Mouse (Mus musculus): ENCODE measurements around the gene Fjx1. TPM values are rescaled to one million over a fixed set of nuclear protein-coding genes. Genes with fewer than 3 reads are reported as not detected.

Gene Fjx1
- polyA plus RNA-seq, 1 experiment from 2014 or later = 13.7 TPM

DNA sequence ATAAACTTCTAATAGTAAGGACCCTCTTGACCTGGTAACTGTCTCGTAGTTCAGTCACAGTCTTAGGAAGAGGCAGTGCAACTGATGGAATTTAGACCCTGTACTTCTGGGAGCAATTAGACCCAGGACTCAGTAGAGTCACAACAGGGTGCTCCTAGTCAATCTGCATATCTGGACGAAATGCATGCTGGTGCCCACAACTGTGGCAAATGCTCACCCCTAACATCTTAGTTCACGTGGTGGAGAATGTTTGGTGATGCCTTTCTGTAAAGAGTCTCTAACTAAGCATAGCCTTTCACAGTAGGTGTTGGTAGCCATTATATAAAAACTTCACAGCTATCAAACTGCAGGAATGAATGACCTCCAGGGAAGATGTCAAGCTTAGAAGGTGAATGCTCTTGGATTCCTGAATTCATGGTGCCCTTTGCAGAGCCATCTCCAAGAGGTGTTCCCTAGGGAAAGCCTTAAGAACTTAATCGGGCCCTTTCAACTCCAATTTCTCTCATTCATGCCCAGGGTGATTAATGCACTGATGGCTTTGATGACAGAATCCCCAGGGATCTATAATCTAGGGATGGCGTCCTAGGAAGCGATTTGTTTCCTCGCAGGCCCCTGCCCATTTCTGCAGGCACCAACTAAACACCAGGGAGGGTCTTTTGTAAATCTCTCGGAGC lies 14.8 kb downstream of the Fjx1 start:
- Histone ChIP-seq H3K4me1 (ENCODE audit: control insufficient read depth, insufficient read depth, low read length) (no peaks in the 10 kb centered on the region), H3K27ac (replicated peaks; ENCODE audit: low read depth, low read length) (no peak overlapping the region), H3K36me3 (ENCODE audit: control insufficient read depth, insufficient read depth, low read length) (no peaks in the 10 kb centered on the region), H3K9ac (ENCODE audit: low read length) (no peak overlapping the region), H3K4me3 (ENCODE audit: low read depth, low read length) (no peak overlapping the region), H3K9me3 (ENCODE audit: control insufficient read depth, low read length) (no peaks in the 10 kb centered on the region), H3K27me3 (ENCODE audit: control insufficient read depth, insufficient read depth, low read length) (no peaks in the 10 kb centered on the region), H3K4me2 (ENCODE audit: low read depth, severe bottlenecking) (no peak overlapping the region)
- no peak for DNase-seq (ENCODE audit: low spot score)
- 44% methylated on average over 8 of the region's 8 CpGs for WGBS
- no peak for ATAC-seq (ENCODE audit: insufficient number of reproducible peaks, low FRiP score, low TSS enrichment, low read depth)

GRCm38 (mm10) chr2:102433879-102434278 lies 18.4 kb downstream of the Fjx1 start:
- H3K27me3 ChIP-seq (ENCODE audit: control insufficient read depth, insufficient read depth, low read length) = no peaks in the 10 kb centered on the region
- WGBS = 91% methylated on average over 1 of the region's 1 CpGs
- DNase-seq (ENCODE audit: low spot score) = no peak
- no peaks in the 10 kb centered on the region for H3K36me3 ChIP-seq (ENCODE audit: control insufficient read depth, insufficient read depth, low read length)
- no peak for ATAC-seq (ENCODE audit: insufficient number of reproducible peaks, low FRiP score, low TSS enrichment, low read depth)
- H3K27ac ChIP-seq (replicated peaks; ENCODE audit: low read depth, low read length) = no peak overlapping the region
- H3K4me2 ChIP-seq (ENCODE audit: low read depth, severe bottlenecking) = no peak overlapping the region
- no peak overlapping the region for H3K9ac ChIP-seq (ENCODE audit: low read length)
- no peak overlapping the region for H3K4me3 ChIP-seq (ENCODE audit: low read depth, low read length)
- H3K4me1 ChIP-seq (ENCODE audit: control insufficient read depth, insufficient read depth, low read length) = no peaks in the 10 kb centered on the region
- no peaks in the 10 kb centered on the region for H3K9me3 ChIP-seq (ENCODE audit: control insufficient read depth, low read length)

GRCm38 (mm10) chr2:102431084-102431483 lies 21.2 kb downstream of the Fjx1 start:
- DNase-seq (ENCODE audit: low spot score) (no peak), ATAC-seq (ENCODE audit: insufficient number of reproducible peaks, low FRiP score, low TSS enrichment, low read depth) (no peak)
- H3K36me3 ChIP-seq (ENCODE audit: control insufficient read depth, insufficient read depth, low read length) = no peaks in the 10 kb centered on the region
- H3K9ac ChIP-seq (ENCODE audit: low read length) = no peak overlapping the region
- WGBS = 50% methylated on average over 4 of the region's 4 CpGs
- H3K4me3 ChIP-seq (ENCODE audit: low read depth, low read length) = no peak overlapping the region
- no peaks in the 10 kb centered on the region for H3K9me3 ChIP-seq (ENCODE audit: control insufficient read depth, low read length)
- H3K4me1 ChIP-seq (ENCODE audit: control insufficient read depth, insufficient read depth, low read length) = no peaks in the 10 kb centered on the region
- H3K27ac ChIP-seq (replicated peaks; ENCODE audit: low read depth, low read length) = no peak overlapping the region
- no peak overlapping the region for H3K4me2 ChIP-seq (ENCODE audit: low read depth, severe bottlenecking)
- no peaks in the 10 kb centered on the region for H3K27me3 ChIP-seq (ENCODE audit: control insufficient read depth, insufficient read depth, low read length)

- H3K9me3 ChIP-seq (ENCODE audit: control insufficient read depth, low read length) = no peaks in the 10 kb centered on the region
- no peak overlapping the region for H3K9ac ChIP-seq (ENCODE audit: low read length)
- no peak for DNase-seq (ENCODE audit: low spot score)
- H3K27ac ChIP-seq (replicated peaks; ENCODE audit: low read depth, low read length) = no peak overlapping the region
- no peaks in the 10 kb centered on the region for H3K36me3 ChIP-seq (ENCODE audit: control insufficient read depth, insufficient read depth, low read length)
- H3K4me1 ChIP-seq (ENCODE audit: control insufficient read depth, insufficient read depth, low read length) = no peaks in the 10 kb centered on the region
- ATAC-seq (ENCODE audit: insufficient number of reproducible peaks, low FRiP score, low TSS enrichment, low read depth) = no peak
- no peak overlapping the region for H3K4me3 ChIP-seq (ENCODE audit: low read depth, low read length)
- H3K27me3 ChIP-seq (ENCODE audit: control insufficient read depth, insufficient read depth, low read length) = no peaks in the 10 kb centered on the region
- no peak overlapping the region for H3K4me2 ChIP-seq (ENCODE audit: low read depth, severe bottlenecking)
Measured at GRCm38 (mm10) chr2:102427974-102428373, 24.3 kb downstream of the Fjx1 start.

DNA sequence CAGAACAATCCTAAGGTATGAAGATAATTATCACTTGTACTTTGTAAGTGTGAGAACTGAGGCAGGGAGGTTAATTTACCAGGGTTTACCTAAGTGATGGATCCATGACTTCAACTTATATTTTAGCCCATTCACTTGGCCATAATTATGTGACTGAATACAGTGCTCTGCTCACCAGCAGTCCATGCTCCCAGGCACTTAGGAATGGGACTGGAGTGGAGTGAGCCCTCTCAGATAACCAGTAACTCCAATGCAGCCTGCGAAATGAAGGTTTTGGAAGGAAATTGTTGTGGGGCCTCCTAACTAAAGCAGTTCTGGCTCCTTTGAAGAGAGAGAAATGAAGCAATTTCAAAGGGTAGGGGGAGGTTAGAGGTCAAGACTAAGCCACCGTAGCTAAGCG lies 25.9 kb downstream of the Fjx1 start:
- WGBS = 12% methylated on average over 3 of the region's 3 CpGs
- Histone ChIP-seq H3K4me1 (ENCODE audit: control insufficient read depth, insufficient read depth, low read length) (no peaks in the 10 kb centered on the region), H3K27me3 (ENCODE audit: control insufficient read depth, insufficient read depth, low read length) (no peaks in the 10 kb centered on the region), H3K9ac (ENCODE audit: low read length) (no peak overlapping the region), H3K4me2 (ENCODE audit: low read depth, severe bottlenecking) (no peak overlapping the region), H3K9me3 (ENCODE audit: control insufficient read depth, low read length) (no peaks in the 10 kb centered on the region), H3K36me3 (ENCODE audit: control insufficient read depth, insufficient read depth, low read length) (no peaks in the 10 kb centered on the region), H3K4me3 (ENCODE audit: low read depth, low read length) (no peak overlapping the region), H3K27ac (replicated peaks; ENCODE audit: low read depth, low read length) (no peak overlapping the region)
- ATAC-seq (ENCODE audit: insufficient number of reproducible peaks, low FRiP score, low TSS enrichment, low read depth) (no peak), DNase-seq (ENCODE audit: low spot score) (no peak)

DNA sequence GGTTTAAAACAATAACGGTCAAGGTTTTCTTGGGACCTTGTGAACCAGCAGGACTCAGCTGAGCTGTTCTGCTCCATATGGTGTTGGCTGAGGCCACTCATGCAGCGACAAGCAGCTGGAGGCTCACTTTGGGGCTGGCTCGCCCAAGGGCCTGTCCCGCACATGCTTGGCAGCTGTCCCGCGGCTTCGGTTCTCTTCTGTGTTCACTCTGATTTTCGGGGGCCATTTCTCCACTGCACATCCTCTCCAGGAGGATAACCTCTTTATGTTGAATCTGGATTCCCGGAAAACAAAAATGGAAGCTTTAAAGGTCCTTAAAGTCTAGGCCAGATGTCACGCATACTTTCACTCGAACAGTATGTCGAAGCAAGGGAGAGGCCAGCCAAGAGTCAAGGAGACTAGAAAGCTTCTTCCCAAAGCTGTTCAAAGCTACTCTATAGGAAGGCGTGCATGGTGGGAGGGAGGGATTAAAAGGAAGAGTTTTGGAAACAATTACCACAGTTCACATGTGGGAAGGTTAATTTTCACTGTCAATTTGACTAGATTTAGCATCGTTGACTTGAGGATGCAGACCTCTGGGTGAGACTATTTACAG lies 36.1 kb downstream of the Fjx1 start:
- WGBS = 88% methylated on average over 14 of the region's 14 CpGs
- Histone ChIP-seq H3K27me3 (ENCODE audit: control insufficient read depth, insufficient read depth, low read length) (no peaks in the 10 kb centered on the region), H3K4me2 (ENCODE audit: low read depth, severe bottlenecking) (no peak overlapping the region), H3K36me3 (ENCODE audit: control insufficient read depth, insufficient read depth, low read length) (no peaks in the 10 kb centered on the region), H3K4me3 (ENCODE audit: low read depth, low read length) (no peak overlapping the region), H3K4me1 (ENCODE audit: control insufficient read depth, insufficient read depth, low read length) (no peaks in the 10 kb centered on the region), H3K9ac (ENCODE audit: low read length) (no peak overlapping the region), H3K9me3 (ENCODE audit: control insufficient read depth, low read length) (no peaks in the 10 kb centered on the region), H3K27ac (replicated peaks; ENCODE audit: low read depth, low read length) (no peak overlapping the region)
- DNase-seq (ENCODE audit: low spot score) (no peak), ATAC-seq (ENCODE audit: insufficient number of reproducible peaks, low FRiP score, low TSS enrichment, low read depth) (no peak)

DNA sequence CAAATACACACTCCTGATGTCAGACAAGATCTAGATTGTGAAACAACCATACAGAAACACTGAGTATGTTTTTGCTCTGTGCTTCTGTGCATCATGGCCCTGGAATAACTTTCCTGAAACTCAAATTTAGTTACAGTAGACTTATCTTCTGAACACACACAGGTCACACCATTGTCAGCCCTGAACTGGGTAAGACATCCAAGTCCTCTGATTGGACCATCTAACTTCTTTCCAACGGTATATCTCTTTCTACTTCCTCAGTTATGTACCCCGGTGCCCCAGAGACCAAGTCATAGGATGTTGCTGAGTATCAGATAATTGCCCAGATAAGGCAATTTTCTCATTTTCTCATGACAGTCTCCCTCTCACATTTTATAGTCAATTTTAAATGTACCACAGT lies 39.6 kb downstream of the Fjx1 start:
- no peak for ATAC-seq (ENCODE audit: insufficient number of reproducible peaks, low FRiP score, low TSS enrichment, low read depth)
- H3K4me1 ChIP-seq (ENCODE audit: control insufficient read depth, insufficient read depth, low read length) = 0 out of 2 replicates have a peak, but pooled peaks cover 3% of the 10 kb centered on the region
- H3K36me3 ChIP-seq (ENCODE audit: control insufficient read depth, insufficient read depth, low read length) = no peaks in the 10 kb centered on the region
- no peak overlapping the region for H3K9ac ChIP-seq (ENCODE audit: low read length)
- H3K4me3 ChIP-seq (ENCODE audit: low read depth, low read length) = no peak overlapping the region
- DNase-seq (ENCODE audit: low spot score) = peak; percentile 6
- no peak overlapping the region for H3K27ac ChIP-seq (replicated peaks; ENCODE audit: low read depth, low read length)
- no peak overlapping the region for H3K4me2 ChIP-seq (ENCODE audit: low read depth, severe bottlenecking)
- H3K9me3 ChIP-seq (ENCODE audit: control insufficient read depth, low read length) = no peaks in the 10 kb centered on the region
- WGBS = 95% methylated on average over 2 of the region's 2 CpGs
- no peaks in the 10 kb centered on the region for H3K27me3 ChIP-seq (ENCODE audit: control insufficient read depth, insufficient read depth, low read length)

DNA sequence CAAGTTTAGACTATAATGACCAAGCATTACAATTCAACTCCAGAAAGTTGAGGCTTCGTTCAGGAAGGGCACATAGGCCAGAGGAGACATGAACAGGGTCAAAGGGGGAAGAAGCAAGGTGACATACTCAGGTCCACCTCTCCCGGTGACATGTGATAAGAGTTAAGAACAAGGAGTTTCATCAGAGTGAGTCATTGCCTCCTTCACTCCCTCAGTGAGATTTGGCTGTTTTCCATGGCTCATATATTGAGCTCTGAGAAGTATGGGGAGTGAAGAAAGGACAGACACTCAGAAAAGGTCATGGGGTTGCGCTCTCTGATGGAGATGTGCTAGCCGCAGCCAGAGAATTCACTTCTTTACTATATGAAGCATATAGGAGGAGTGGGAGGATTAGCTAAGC lies 41.7 kb downstream of the Fjx1 start:
- no peak overlapping the region for H3K4me2 ChIP-seq (ENCODE audit: low read depth, severe bottlenecking)
- H3K9ac ChIP-seq (ENCODE audit: low read length) = no peak overlapping the region
- DNase-seq (ENCODE audit: low spot score) = peak; percentile 18
- no peaks in the 10 kb centered on the region for H3K9me3 ChIP-seq (ENCODE audit: control insufficient read depth, low read length)
- no peaks in the 10 kb centered on the region for H3K27me3 ChIP-seq (ENCODE audit: control insufficient read depth, insufficient read depth, low read length)
- H3K4me1 ChIP-seq (ENCODE audit: control insufficient read depth, insufficient read depth, low read length) = 0 out of 2 replicates have a peak, but pooled peaks cover 5% of the 10 kb centered on the region
- H3K4me3 ChIP-seq (ENCODE audit: low read depth, low read length) = no peak overlapping the region
- ATAC-seq (ENCODE audit: insufficient number of reproducible peaks, low FRiP score, low TSS enrichment, low read depth) = no peak
- H3K36me3 ChIP-seq (ENCODE audit: control insufficient read depth, insufficient read depth, low read length) = no peaks in the 10 kb centered on the region
- WGBS = 77% methylated on average over 4 of the region's 4 CpGs
- H3K27ac ChIP-seq (replicated peaks; ENCODE audit: low read depth, low read length) = no peak overlapping the region

GRCm38 (mm10) chr2:102409741-102410140 lies 42.6 kb downstream of the Fjx1 start:
- 92% methylated on average over 3 of the region's 3 CpGs for WGBS
- Histone ChIP-seq H3K36me3 (ENCODE audit: control insufficient read depth, insufficient read depth, low read length) (no peaks in the 10 kb centered on the region), H3K27me3 (ENCODE audit: control insufficient read depth, insufficient read depth, low read length) (no peaks in the 10 kb centered on the region), H3K27ac (replicated peaks; ENCODE audit: low read depth, low read length) (no peak overlapping the region), H3K9me3 (ENCODE audit: control insufficient read depth, low read length) (no peaks in the 10 kb centered on the region), H3K4me2 (ENCODE audit: low read depth, severe bottlenecking) (no peak overlapping the region), H3K9ac (ENCODE audit: low read length) (no peak overlapping the region), H3K4me3 (ENCODE audit: low read depth, low read length) (no peak overlapping the region), H3K4me1 (ENCODE audit: control insufficient read depth, insufficient read depth, low read length) (0 out of 2 replicates have a peak, but pooled peaks cover 5% of the 10 kb centered on the region)
- ATAC-seq (ENCODE audit: insufficient number of reproducible peaks, low FRiP score, low TSS enrichment, low read depth) (no peak), DNase-seq (ENCODE audit: low spot score) (peak; percentile 8)
